19 mouse cellular contexts compared by ENCODE assay signal in genomic region chr3:135698466-135698975, GRCm38 (mm10). TPM values are rescaled to one million over a fixed set of nuclear protein-coding genes. Genes with fewer than 3 reads are reported as not detected.
DNase-seq lines count a peak whose midpoint lies in the region; ATAC-seq and TF ChIP-seq lines count a peak whose summit lies in the region.
"Had no signal": no experiment of that assay in that cellular context is flagged by ENCODE, and none has a peak within 500 bp of the region (broad histone marks: within the 10 kb centered on the region; RNA-seq: fewer than 3 reads in every experiment).

No protein-coding gene starts in this region.

- no peak for TF ChIP-seq CTCF in stomach, postnatal 0 days (IDR thresholded peaks at IDR 0.05; ENCODE audit: low read depth)

- intact Hi-C loops in heart, postnatal 25 days (cut with DNase I): no loop called here

- H3K4me3 ChIP-seq in heart, embryonic 10.5 days: no peak overlapping the region
- no peak overlapping the region for H3K4me3 ChIP-seq in stomach, embryonic 14.5 days (ENCODE audit: low read depth, low read length)
- no peak overlapping the region for H3K4me3 ChIP-seq in stomach, postnatal 0 days (ENCODE audit: low read depth, low read length)
- no peak overlapping the region for H3K4me3 ChIP-seq in intestine, embryonic 15.5 days (replicated peaks)
- no peak overlapping the region for H3K4me3 ChIP-seq in limb, embryonic 13.5 days
- H3K4me3 ChIP-seq: embryonic facial prominence, embryonic 12.5 days; forebrain, embryonic 12.5 days; hindbrain, embryonic 15.5 days; left cerebral cortex, adult 2 months; limb, embryonic 12.5 days; neural tube, embryonic 15.5 days had no signal

- H3K36me3 ChIP-seq in heart, embryonic 10.5 days: no peaks in the 10 kb centered on the region
- H3K36me3 ChIP-seq in stomach, embryonic 14.5 days (ENCODE audit: control insufficient read depth, insufficient read depth, low read length): no peaks in the 10 kb centered on the region
- no peaks in the 10 kb centered on the region for H3K36me3 ChIP-seq in stomach, postnatal 0 days (ENCODE audit: control insufficient read depth, insufficient read depth, low read length)
- no peaks in the 10 kb centered on the region for H3K36me3 ChIP-seq in intestine, embryonic 15.5 days
- H3K36me3 ChIP-seq in limb, embryonic 13.5 days: no peaks in the 10 kb centered on the region
- H3K36me3 ChIP-seq: embryonic facial prominence, embryonic 12.5 days; forebrain, embryonic 12.5 days; hindbrain, embryonic 15.5 days; limb, embryonic 12.5 days; neural tube, embryonic 15.5 days had no signal

- TF ChIP-seq EP300 in stomach, postnatal 0 days (optimal IDR thresholded peaks at IDR 0.05): no peak

- H3K27ac ChIP-seq in heart, embryonic 10.5 days: 0 out of 2 replicates have a peak overlapping the region, but pooled peaks have one; percentile 17
- H3K27ac ChIP-seq in stomach, embryonic 14.5 days (ENCODE audit: low read length): peak overlapping the region; percentile 1; the same call in 1 of the 2 replicates
- no peak overlapping the region for H3K27ac ChIP-seq in stomach, postnatal 0 days (replicated peaks)
- H3K27ac ChIP-seq in intestine, embryonic 15.5 days: 0 out of 2 replicates have a peak overlapping the region, but pooled peaks have one; percentile 13
- no peak overlapping the region for H3K27ac ChIP-seq in limb, embryonic 13.5 days
- H3K27ac ChIP-seq: embryonic facial prominence, embryonic 12.5 days; forebrain, embryonic 12.5 days; hindbrain, embryonic 15.5 days; left cerebral cortex, adult 2 months; limb, embryonic 12.5 days; neural tube, embryonic 15.5 days had no signal

- H3K4me1 ChIP-seq in heart, embryonic 10.5 days: peaks cover 30% of the 10 kb centered on the region
- peaks cover 12% of the 10 kb centered on the region for H3K4me1 ChIP-seq in stomach, embryonic 14.5 days (ENCODE audit: control insufficient read depth, insufficient read depth, low read length)
- H3K4me1 ChIP-seq in stomach, postnatal 0 days (replicated peaks; ENCODE audit: control insufficient read depth, insufficient read depth): peaks cover 4% of the 10 kb centered on the region; the same call in 1 of the 2 replicates
- H3K4me1 ChIP-seq in intestine, embryonic 15.5 days (replicated peaks): peaks cover 6% of the 10 kb centered on the region
- peaks cover 25% of the 10 kb centered on the region for H3K4me1 ChIP-seq in limb, embryonic 13.5 days
- H3K4me1 ChIP-seq: forebrain, embryonic 12.5 days; hindbrain, embryonic 15.5 days had no signal

- H3K4me2 ChIP-seq in stomach, embryonic 14.5 days (replicated peaks; ENCODE audit: low read depth, low read length): no peak overlapping the region
- H3K4me2 ChIP-seq in stomach, postnatal 0 days (replicated peaks; ENCODE audit: low read depth): no peak overlapping the region
- no peak overlapping the region for H3K4me2 ChIP-seq in intestine, embryonic 15.5 days (replicated peaks)
- H3K4me2 ChIP-seq in limb, embryonic 13.5 days (replicated peaks): 0 out of 2 replicates have a peak overlapping the region, but pooled peaks have one; percentile 1
- H3K4me2 ChIP-seq: embryonic facial prominence, embryonic 12.5 days; forebrain, embryonic 12.5 days; hindbrain, embryonic 15.5 days; limb, embryonic 12.5 days; midbrain, embryonic 11.5 days; neural tube, embryonic 15.5 days had no signal

- no peaks in the 10 kb centered on the region for H3K27me3 ChIP-seq in heart, embryonic 10.5 days (ENCODE audit: insufficient read depth, poor library complexity, severe bottlenecking)
- H3K27me3 ChIP-seq in stomach, embryonic 14.5 days (ENCODE audit: control insufficient read depth, insufficient read depth, low read length): no peaks in the 10 kb centered on the region
- H3K27me3 ChIP-seq in stomach, postnatal 0 days (ENCODE audit: control insufficient read depth, insufficient read depth, low read length): no peaks in the 10 kb centered on the region
- no peaks in the 10 kb centered on the region for H3K27me3 ChIP-seq in intestine, embryonic 15.5 days (replicated peaks)
- peaks cover 12% of the 10 kb centered on the region for H3K27me3 ChIP-seq in limb, embryonic 13.5 days
- H3K27me3 ChIP-seq: embryonic facial prominence, embryonic 12.5 days; hindbrain, embryonic 15.5 days; neural tube, embryonic 15.5 days had no signal

- ATAC-seq in stomach, embryonic 14.5 days (ENCODE audit: insufficient number of reproducible peaks, insufficient read depth, low FRiP score, low read depth): no peak
- ATAC-seq in stomach, postnatal 0 days (ENCODE audit: low FRiP score, low TSS enrichment): no peak
- ATAC-seq in intestine, embryonic 15.5 days: no peak
- ATAC-seq in limb, embryonic 13.5 days (ENCODE audit: low FRiP score, low read depth): no peak
- ATAC-seq: liver, postnatal 0 days had no signal

- no peak overlapping the region for H3K9ac ChIP-seq in stomach, embryonic 14.5 days (replicated peaks; ENCODE audit: low read depth, low read length)
- no peak overlapping the region for H3K9ac ChIP-seq in stomach, postnatal 0 days (ENCODE audit: low read length)
- H3K9ac ChIP-seq in intestine, embryonic 15.5 days: no peak overlapping the region
- H3K9ac ChIP-seq in limb, embryonic 13.5 days: no peak overlapping the region
- H3K9ac ChIP-seq: embryonic facial prominence, embryonic 12.5 days; forebrain, embryonic 12.5 days; hindbrain, embryonic 15.5 days; limb, embryonic 12.5 days; liver, postnatal 0 days; neural tube, embryonic 15.5 days had no signal

- 62% methylated on average over 12 of the region's 12 CpGs for WGBS in heart, embryonic 10.5 days
- 55% methylated on average over 12 of the region's 12 CpGs for WGBS in stomach, embryonic 14.5 days
- WGBS in stomach, postnatal 0 days: 40% methylated on average over 12 of the region's 12 CpGs
- 55% methylated on average over 12 of the region's 12 CpGs for WGBS in intestine, embryonic 15.5 days
- 39% methylated on average over 12 of the region's 12 CpGs for WGBS in limb, embryonic 13.5 days

- DNase-seq in heart, embryonic 10.5 days (ENCODE audit: low spot score): no peak
- DNase-seq in heart, postnatal 25 days (ENCODE audit: low spot score): no peak
- no peak for DNase-seq in stomach, postnatal 0 days (ENCODE audit: low spot score)
- no peak for DNase-seq in frontal cortex, postnatal 10 days (ENCODE audit: low spot score in 2 of 2)
- DNase-seq in adrenal gland, postnatal 36 days: no peak
- DNase-seq: adrenal gland, adult 8-10 months; heart, adult 11 months; liver, postnatal 0 days; retina, postnatal 1 day had no signal

- no peaks in the 10 kb centered on the region for H3K9me3 ChIP-seq in heart, embryonic 10.5 days
- no peaks in the 10 kb centered on the region for H3K9me3 ChIP-seq in stomach, embryonic 14.5 days (ENCODE audit: control insufficient read depth, low read depth, low read length)
- no peaks in the 10 kb centered on the region for H3K9me3 ChIP-seq in stomach, postnatal 0 days (ENCODE audit: control insufficient read depth, low read length)
- no peaks in the 10 kb centered on the region for H3K9me3 ChIP-seq in intestine, embryonic 15.5 days
- no peaks in the 10 kb centered on the region for H3K9me3 ChIP-seq in limb, embryonic 13.5 days
- H3K9me3 ChIP-seq: embryonic facial prominence, embryonic 12.5 days; forebrain, embryonic 12.5 days; hindbrain, embryonic 15.5 days; limb, embryonic 12.5 days; neural tube, embryonic 15.5 days had no signal

RNA-seq across cellular contexts. Expression of gene Nfkb1, which starts 7.2 kb away (rescaled TPM):
- 13.2 and 16.0 TPM in 2 replicates for polyA plus RNA-seq in heart, embryonic 10.5 days (2016; fragmentation: Nextera tagmentation; extraction: Ambion mirVana)
- total RNA-seq in heart, postnatal 25 days (2021): 10 to 100 TPM; 37.1 to 38.5 TPM
- 35.4 and 36.2 TPM in 2 replicates for polyA plus RNA-seq in stomach, embryonic 14.5 days (2014; fragmentation: Nextera tagmentation; extraction: Ambion mirVana)
- polyA plus RNA-seq in stomach, postnatal 0 days (2015; fragmentation: Nextera tagmentation; extraction: Ambion mirVana): 13.7 and 16.7 TPM in 2 replicates
- polyA plus RNA-seq in intestine, embryonic 15.5 days (2015; fragmentation: Nextera tagmentation; extraction: Ambion mirVana): 19.7 and 20.6 TPM in 2 replicates
- polyA plus RNA-seq in limb, embryonic 13.5 days (2015; fragmentation: Nextera tagmentation; extraction: Ambion mirVana): 15.8 and 16.0 TPM in 2 replicates
- total RNA-seq in adrenal gland, postnatal 36 days (2021): 10 to 100 TPM; 55.8 to 58.1 TPM

Comparison
In these comparisons a context has a peak if more than half of its experiments do, and no peak if none do; other contexts are left out.
1. H3K27ac ChIP-seq: peak in heart, embryonic 10.5 days (single experiment), stomach, embryonic 14.5 days (single experiment) and intestine, embryonic 15.5 days (single experiment); none in stomach, postnatal 0 days (single experiment) and limb, embryonic 13.5 days (single experiment).